Mouse (Mus musculus) lung, postnatal 0 days (tissue): ENCODE measurements at regions not wholly inside any gene's neighbourhood (a gene's known extent, or its start where the extent isn't known, plus 50 kb on each side); places are given as distances from the start of the nearest gene placed in this dataset.
A peak's percentile ranks its signal among the peaks of the same experiment; 100 is the strongest.
"Not testable (repeated sequence)": the region's sequence is repeated elsewhere in the genome, so short reads cannot be mapped to it uniquely, and the experiment has no call there.

Experiments
- ATAC-seq: fragments of 200-750 bp; cut with Nextera tagmentation; 2 replicates; pipeline ENCODE4 v1.8.0; 2017; ENCODE audit warnings: moderate library complexity
- DNase-seq: peaks from one replicate; pipeline ENCODE4 v3.0.0-alpha.2; 2016; ENCODE audit warnings: low spot score
- H3K27ac ChIP-seq: fragments of 300-500 bp; sonication (generic); 2 replicates; pipeline ENCODE4 v1.5.1; 2014; ENCODE audit warnings: antibody characterized with exemption, mild to moderate bottlenecking, low read length, mixed read lengths
- H3K27me3 ChIP-seq: fragments of 300-500 bp; sonication (generic); replicated peaks from 2 replicates; pipeline ENCODE4 v1.6.1; 2014; ENCODE audit warnings: low read length, mixed read lengths; ENCODE audit not compliant: insufficient read depth
- H3K36me3 ChIP-seq: fragments of 300-500 bp; sonication (generic); 2 replicates; pipeline ENCODE4 v1.6.1; 2014; ENCODE audit warnings: low read length, mixed read lengths; ENCODE audit not compliant: insufficient read depth
- H3K4me1 ChIP-seq: fragments of 300-500 bp; sonication (generic); 2 replicates; pipeline ENCODE4 v1.6.1; 2014; ENCODE audit warnings: antibody characterized with exemption, low read depth, low read length, mixed read lengths; ENCODE audit not compliant: insufficient read depth
- H3K4me2 ChIP-seq: fragments of 300-500 bp; sonication (generic); replicated peaks from 2 replicates; pipeline ENCODE4 v1.6.1; 2014; ENCODE audit warnings: low read depth, mild to moderate bottlenecking, low read length, moderate library complexity, mixed read lengths
- H3K4me3 ChIP-seq: fragments of 300-500 bp; sonication (generic); 2 replicates; pipeline ENCODE4 v1.5.1; 2014; ENCODE audit warnings: low read depth, low read length
- H3K9ac ChIP-seq: fragments of 300-500 bp; sonication (generic); replicated peaks from 2 replicates; pipeline ENCODE4 v1.6.1; 2014; ENCODE audit warnings: low read depth, mild to moderate bottlenecking
- H3K9me3 ChIP-seq: fragments of 300-500 bp; sonication (generic); 2 replicates; pipeline ENCODE4 v1.6.1; 2016; ENCODE audit warnings: low read length, mixed read lengths
- CTCF ChIP-seq: IDR thresholded peaks from 2 replicates; pipeline ENCODE4 v1.5.1; 2016; ENCODE audit warnings: antibody characterized with exemption, mild to moderate bottlenecking
- EP300 ChIP-seq: IDR thresholded peaks from 2 replicates; pipeline ENCODE4 v1.6.1; 2016; ENCODE audit warnings: antibody characterized with exemption, mild to moderate bottlenecking, control low read depth
- WGBS: fragments of 180-500 bp; shearing (Covaris S2); extraction: QIAGEN DNeasy Blood & Tissue Kit; methylation state at CpG from one replicate; pipeline ENCODE4 v1.1.7; 2014; 5-methylcytosine and 5-hydroxymethylcytosine counted together

GRCm38 (mm10) chr10:57291596-57291995, 194.6 kb upstream of the Hsf2 start:
- WGBS: 93% methylated on average over 10 of the region's 10 CpGs
- Histone ChIP-seq H3K4me3 (no peak overlapping the region), H3K27ac (no peak overlapping the region), H3K9me3 (no peaks in the 10 kb centered on the region), H3K4me1 (no peaks in the 10 kb centered on the region), H3K36me3 (no peaks in the 10 kb centered on the region), H3K4me2 (no peak overlapping the region), H3K9ac (no peak overlapping the region), H3K27me3 (no peaks in the 10 kb centered on the region)
- DNase-seq (no peak), ATAC-seq (no peak)
- TF ChIP-seq CTCF (no peak), EP300 (no peak)

DNA sequence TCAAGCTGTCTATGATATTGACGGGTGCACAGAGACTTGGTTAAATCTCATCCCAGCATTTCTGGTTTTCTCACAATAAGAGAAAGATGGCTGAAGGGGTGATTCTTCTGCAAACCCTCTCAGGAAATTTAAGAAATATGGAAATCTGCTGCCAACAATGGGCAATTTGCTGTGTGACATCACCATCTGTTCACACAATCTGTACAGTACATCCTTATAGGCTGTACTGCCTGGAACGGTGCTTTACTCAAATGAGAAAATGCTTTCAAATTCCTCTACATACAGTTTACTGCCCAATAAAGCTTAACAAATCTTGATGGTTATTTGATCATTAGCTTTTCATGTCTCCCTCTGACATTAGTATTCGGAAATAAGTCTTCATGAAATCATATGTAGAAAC, 172.4 kb upstream of the Hsf2 start:
- ATAC-seq (no peak), DNase-seq (no peak)
- H3K36me3 ChIP-seq: no peaks in the 10 kb centered on the region
- H3K27me3 ChIP-seq: no peaks in the 10 kb centered on the region
- H3K4me2 ChIP-seq: no peak overlapping the region
- H3K4me1 ChIP-seq: no peaks in the 10 kb centered on the region
- WGBS: 70% methylated on average over 3 of the region's 3 CpGs
- TF ChIP-seq CTCF (no peak), EP300 (no peak)
- no peak overlapping the region for H3K9ac ChIP-seq
- no peak overlapping the region for H3K27ac ChIP-seq
- H3K4me3 ChIP-seq: no peak overlapping the region
- H3K9me3 ChIP-seq: no peaks in the 10 kb centered on the region

GRCm38 (mm10) chr10:57317067-57317466, 169.1 kb upstream of the Hsf2 start:
- H3K27me3 ChIP-seq: no peaks in the 10 kb centered on the region
- TF ChIP-seq CTCF (peak; percentile 59), EP300 (no peak)
- H3K4me1 ChIP-seq: no peaks in the 10 kb centered on the region
- H3K36me3 ChIP-seq: no peaks in the 10 kb centered on the region
- DNase-seq (peak; percentile 23), ATAC-seq (no peak)
- H3K9me3 ChIP-seq: no peaks in the 10 kb centered on the region
- H3K4me3 ChIP-seq: no peak overlapping the region
- H3K27ac ChIP-seq: no peak overlapping the region
- no peak overlapping the region for H3K9ac ChIP-seq
- H3K4me2 ChIP-seq: no peak overlapping the region

DNA sequence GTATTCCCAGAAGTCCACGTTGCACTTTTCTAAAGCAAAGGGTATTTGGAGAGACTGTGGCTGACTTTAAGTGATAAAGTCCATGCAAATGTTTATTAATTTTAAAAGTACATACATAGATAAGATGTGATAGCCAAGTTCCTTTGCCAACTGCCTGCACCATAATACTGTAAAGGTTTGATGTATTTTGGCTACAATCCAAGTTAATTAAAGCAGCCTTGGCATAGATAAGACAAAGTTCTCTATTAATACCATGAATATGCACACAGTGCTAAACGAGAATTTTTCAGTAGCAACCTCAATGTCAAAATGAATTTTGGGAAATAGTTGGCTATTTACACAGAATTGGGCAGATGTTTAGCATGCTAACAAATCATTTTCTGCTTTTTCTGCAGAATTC, 167.0 kb upstream of the Hsf2 start:
- Histone ChIP-seq H3K4me3 (no peak overlapping the region), H3K9me3 (no peaks in the 10 kb centered on the region), H3K4me2 (no peak overlapping the region), H3K4me1 (no peaks in the 10 kb centered on the region), H3K9ac (no peak overlapping the region), H3K36me3 (no peaks in the 10 kb centered on the region), H3K27ac (no peak overlapping the region), H3K27me3 (no peaks in the 10 kb centered on the region)
- TF ChIP-seq EP300: no peak
- 27% methylated on average over 2 of the region's 2 CpGs for WGBS
- DNase-seq (no peak), ATAC-seq (no peak)

DNA sequence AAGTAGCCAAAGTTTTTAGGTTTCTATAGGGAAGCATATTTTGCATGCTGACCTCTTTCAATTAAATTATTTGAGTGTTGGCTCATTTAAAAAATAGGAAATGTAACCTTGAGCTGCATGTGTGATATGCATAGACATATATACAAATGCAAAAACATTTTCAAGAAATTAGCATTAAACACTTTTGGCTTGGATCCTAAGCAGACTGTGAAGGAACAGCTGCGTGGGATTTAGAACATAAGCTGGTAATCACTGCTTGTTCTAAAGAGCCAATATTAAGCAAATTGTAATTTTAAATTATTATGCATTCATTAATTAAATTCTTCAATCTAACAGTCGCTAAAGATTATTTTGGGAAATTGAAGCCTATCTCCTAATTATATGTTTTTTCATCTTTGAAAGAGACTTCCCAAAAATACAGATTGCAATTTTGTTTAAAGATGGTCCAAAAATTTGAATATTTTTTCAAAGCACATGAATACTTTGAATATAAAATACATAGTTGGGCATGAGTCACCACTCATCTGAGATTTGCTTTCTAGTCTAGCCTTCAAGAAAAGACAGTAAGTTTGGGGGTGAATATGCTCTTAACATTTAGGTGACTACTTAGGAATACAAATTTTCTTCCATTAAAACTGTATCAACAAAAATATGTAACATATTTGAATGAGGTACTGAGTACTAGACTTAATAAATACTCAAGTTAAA, 163.3 kb upstream of the Hsf2 start:
- Histone ChIP-seq H3K27ac (no peak overlapping the region), H3K36me3 (no peaks in the 10 kb centered on the region), H3K4me3 (no peak overlapping the region), H3K4me2 (no peak overlapping the region), H3K4me1 (no peaks in the 10 kb centered on the region), H3K9ac (no peak overlapping the region), H3K9me3 (no peaks in the 10 kb centered on the region), H3K27me3 (no peaks in the 10 kb centered on the region)
- DNase-seq (no peak), ATAC-seq (no peak)
- WGBS: 70% methylated on average over 2 of the region's 2 CpGs
- TF ChIP-seq EP300 (no peak), CTCF (no peak)

DNA sequence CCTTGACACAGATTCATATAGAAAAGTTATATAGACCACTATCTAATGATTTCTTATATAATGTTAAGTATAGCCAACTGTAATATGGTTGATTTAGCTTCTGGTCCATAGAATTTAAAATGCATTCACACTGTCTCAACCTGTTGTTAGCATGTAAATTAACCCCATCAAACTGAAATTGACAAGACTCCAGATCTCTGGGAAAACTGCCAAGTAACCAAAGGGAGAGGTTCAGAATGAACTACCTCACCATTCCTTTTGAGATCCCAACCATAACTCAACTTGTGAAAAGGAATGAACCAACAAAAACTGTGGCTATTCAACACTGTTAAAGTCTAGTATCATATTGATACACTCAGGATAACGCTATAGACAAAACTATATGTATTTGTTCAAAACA, 162.0 kb upstream of the Hsf2 start:
- ATAC-seq: no peak
- Histone ChIP-seq H3K9ac (no peak overlapping the region), H3K27ac (no peak overlapping the region), H3K9me3 (no peaks in the 10 kb centered on the region), H3K36me3 (no peaks in the 10 kb centered on the region), H3K27me3 (no peaks in the 10 kb centered on the region), H3K4me1 (no peaks in the 10 kb centered on the region), H3K4me3 (no peak overlapping the region), H3K4me2 (no peak overlapping the region)
- DNase-seq: no peak
- no peak for TF ChIP-seq CTCF
- WGBS: 42% methylated on average over 1 of the region's 1 CpGs

DNA sequence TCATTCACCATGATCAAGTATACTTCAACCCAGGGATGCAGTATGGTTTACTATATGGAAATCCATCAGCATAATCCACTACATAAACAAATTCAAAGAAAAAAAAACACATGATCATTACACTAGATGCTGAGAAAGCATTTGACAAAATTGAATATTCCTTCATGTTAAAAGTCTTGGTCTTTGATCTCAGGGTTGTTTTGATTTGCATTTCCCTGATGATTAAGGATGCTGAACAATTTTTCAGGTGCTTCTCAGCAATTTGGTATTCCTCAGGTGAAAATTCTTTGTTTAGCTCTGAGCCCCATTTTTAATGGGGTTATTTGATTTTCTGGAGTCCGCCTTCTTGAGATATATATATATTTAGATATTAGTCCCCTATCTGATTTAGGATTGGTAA, 123.4 kb upstream of the Hsf2 start:
- H3K9me3 ChIP-seq, H3K4me1 ChIP-seq, H3K27me3 ChIP-seq, H3K4me2 ChIP-seq, H3K4me3 ChIP-seq, H3K27ac ChIP-seq, H3K9ac ChIP-seq, H3K36me3 ChIP-seq, DNase-seq, ATAC-seq: not testable (repeated sequence)
- 89% methylated on average over 1 of the region's 1 CpGs for WGBS
